Mouse (Mus musculus): ENCODE results near the gene 1700001O22Rik. TPM values are rescaled to one million over a fixed set of nuclear protein-coding genes. Genes with fewer than 3 reads are reported as not detected.

1700001O22Rik gene
- polyA plus RNA-seq, 1 experiment from 2014 or later, result 1.3 TPM

- Histone ChIP-seq H3K9me3 (no peaks in the 10 kb centered on the region), H3K36me3 (peaks cover 12% of the 10 kb centered on the region), H3K4me3 (replicated peaks) (no peak within 1 kb of the TSS), H3K9ac (replicated peaks) (no peak within 1 kb of the TSS), H3K4me1 (replicated peaks) (peaks cover 14% of the 10 kb centered on the region), H3K27ac (no peak within 1 kb of the TSS), H3K27me3 (no peaks in the 10 kb centered on the region), H3K4me2 (replicated peaks) (no peak within 1 kb of the TSS)
- ATAC-seq, result no peak
- WGBS, result 13% methylated on average over 4 of the region's 4 CpGs
These were observed 26.9 kb upstream of the 1700001O22Rik start, which contains the start of gene Asb6 for GRCm38 (mm10) chr2:30830283-30830795. Asb6 (minus strand) TSS chr2:30830333.

DNA sequence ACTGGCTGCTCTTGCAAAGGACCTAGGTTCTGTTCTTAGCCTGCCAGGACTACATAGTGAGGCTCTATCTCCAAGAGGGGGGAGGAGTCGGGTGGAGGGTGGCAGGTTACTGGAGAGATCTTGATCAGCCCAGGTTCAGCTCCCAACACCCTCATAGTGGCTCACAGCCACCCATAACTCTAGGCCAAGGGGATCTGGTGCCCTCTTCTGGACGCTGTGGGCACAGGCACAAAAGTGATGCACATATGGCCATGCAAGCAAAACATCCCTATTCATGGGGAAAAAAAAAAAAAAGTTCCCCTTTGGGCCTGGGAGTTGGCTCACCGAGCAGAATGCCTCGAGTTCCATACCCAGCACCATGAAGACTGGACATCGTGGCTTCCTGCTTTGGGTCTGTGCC lies 25.9 kb upstream of the 1700001O22Rik start:
- no peaks in the 10 kb centered on the region for H3K9me3 ChIP-seq
- no peak overlapping the region for H3K4me3 ChIP-seq (replicated peaks)
- H3K27me3 ChIP-seq, result no peaks in the 10 kb centered on the region
- 40% methylated on average over 5 of the region's 5 CpGs for WGBS
- no peak for ATAC-seq
- no peak overlapping the region for H3K27ac ChIP-seq
- H3K36me3 ChIP-seq, result peaks cover 22% of the 10 kb centered on the region
- no peak overlapping the region for H3K4me2 ChIP-seq (replicated peaks)
- H3K9ac ChIP-seq (replicated peaks), result no peak overlapping the region
- H3K4me1 ChIP-seq (replicated peaks), result peaks cover 14% of the 10 kb centered on the region

DNA sequence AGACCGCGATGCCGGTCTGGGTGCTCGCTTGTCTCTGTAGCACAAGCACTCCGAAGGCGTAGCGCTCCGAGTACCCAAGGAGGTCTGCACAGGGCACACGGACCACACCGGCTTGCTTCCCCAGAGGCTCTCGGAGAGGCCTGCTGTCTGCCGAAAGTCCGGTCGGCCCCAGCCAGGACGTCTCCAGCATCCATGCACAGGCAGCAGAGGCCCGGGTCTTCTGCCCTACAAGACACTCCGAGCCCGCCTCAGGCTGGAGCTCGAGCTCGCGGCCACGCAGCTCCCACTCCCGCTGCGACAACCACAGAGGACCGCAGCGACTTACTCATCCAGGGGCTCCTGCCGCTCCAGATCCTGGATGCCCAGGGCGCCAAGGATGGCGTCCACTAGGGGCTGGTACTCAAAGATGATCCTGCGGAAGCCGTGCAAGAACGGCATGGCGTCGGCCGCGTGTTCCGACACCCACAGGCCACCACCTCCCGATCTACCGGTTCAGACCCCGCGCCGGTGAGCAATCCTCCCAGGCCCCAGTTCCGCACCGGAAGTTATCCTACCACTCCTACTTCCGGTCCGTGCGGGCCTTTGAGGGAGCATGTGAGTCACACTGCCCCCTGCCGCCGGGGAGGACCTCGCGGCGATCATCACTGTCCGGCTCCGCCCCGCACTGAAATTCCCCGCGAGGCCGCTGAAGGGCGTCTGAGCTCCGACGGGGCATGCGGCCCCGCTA lies 24.5 kb upstream of the 1700001O22Rik start:
- H3K9ac ChIP-seq (replicated peaks), result peak overlapping the region; percentile 90
- ATAC-seq, result peak; percentile 91
- H3K9me3 ChIP-seq, result no peaks in the 10 kb centered on the region
- H3K36me3 ChIP-seq, result peaks cover 36% of the 10 kb centered on the region
- peak overlapping the region; percentile 100 for H3K4me2 ChIP-seq (replicated peaks)
- WGBS, result under 1% methylated on average over 63 of the region's 63 CpGs
- peaks cover 20% of the 10 kb centered on the region for H3K4me1 ChIP-seq (replicated peaks)
- H3K27me3 ChIP-seq, result no peaks in the 10 kb centered on the region
- H3K27ac ChIP-seq, result peak overlapping the region; percentile 65
- H3K4me3 ChIP-seq (replicated peaks), result peak overlapping the region; percentile 88

DNA sequence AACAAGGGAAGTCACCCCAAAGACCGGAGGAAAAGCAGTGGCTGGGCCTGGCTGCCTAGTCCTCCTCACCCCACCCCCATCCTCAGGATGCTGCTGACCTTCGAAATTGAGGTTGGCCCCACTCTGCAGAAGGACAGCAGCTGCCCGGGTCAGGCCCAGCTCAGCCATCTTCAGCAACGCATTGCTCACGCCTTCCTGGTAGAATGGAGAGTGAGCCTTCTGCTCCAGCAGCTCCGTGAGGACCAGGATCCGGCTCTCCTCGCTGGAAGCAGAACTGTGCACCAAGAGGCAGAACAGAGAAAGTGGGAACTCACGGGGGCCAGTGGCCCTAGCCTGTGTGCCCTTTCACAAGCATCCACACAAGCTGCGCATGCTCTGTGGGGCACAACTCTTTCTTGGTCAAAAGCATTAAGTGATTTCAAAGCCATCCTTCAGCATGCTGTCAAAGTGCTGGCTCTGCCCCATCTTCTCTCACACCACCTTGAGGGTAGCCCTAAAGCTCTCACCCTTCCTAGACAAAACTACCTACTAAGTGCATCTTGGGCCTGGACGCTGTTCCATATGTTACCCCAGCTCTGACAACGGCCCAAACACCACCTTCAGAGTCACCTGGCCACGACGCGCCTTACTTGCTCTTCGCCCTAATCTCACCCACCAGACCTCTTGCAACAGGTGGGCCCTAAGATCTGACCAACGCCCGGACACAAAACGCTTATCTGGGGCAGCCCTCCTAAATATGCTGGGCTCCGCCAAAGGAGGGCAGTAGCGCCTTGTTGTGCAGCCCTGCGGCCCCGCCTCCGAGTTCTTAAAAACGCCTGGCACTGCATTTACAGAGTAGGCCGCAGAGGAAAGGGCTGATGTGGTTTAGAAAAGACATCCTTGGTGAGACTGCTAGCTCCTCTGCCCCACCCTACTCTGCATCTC lies 23.6 kb upstream of the 1700001O22Rik start:
- Histone ChIP-seq H3K9ac (replicated peaks) (peak overlapping the region; percentile 90), H3K27ac (peak overlapping the region; percentile 65)

GRCm38 (mm10) chr2:30823385-30824153 lies 20.1 kb upstream of the 1700001O22Rik start:
- peaks cover 78% of the 10 kb centered on the region for H3K36me3 ChIP-seq
- H3K4me3 ChIP-seq (replicated peaks), result no peak overlapping the region
- peaks cover 24% of the 10 kb centered on the region for H3K4me1 ChIP-seq (replicated peaks)
- no peak overlapping the region for H3K9ac ChIP-seq (replicated peaks)
- 84% methylated on average over 13 of the region's 13 CpGs for WGBS
- H3K27ac ChIP-seq, result 0 out of 2 replicates have a peak overlapping the region, but pooled peaks have one; percentile 47
- no peak overlapping the region for H3K4me2 ChIP-seq (replicated peaks)
- no peaks in the 10 kb centered on the region for H3K9me3 ChIP-seq
- H3K27me3 ChIP-seq, result no peaks in the 10 kb centered on the region
- ATAC-seq, result no peak

More for the DNA sequence above, 23.6 kb upstream of the 1700001O22Rik start:
- H3K4me3 ChIP-seq (replicated peaks), result peak overlapping the region; percentile 88
- no peaks in the 10 kb centered on the region for H3K27me3 ChIP-seq
- H3K9me3 ChIP-seq, result no peaks in the 10 kb centered on the region
- H3K4me2 ChIP-seq (replicated peaks), result peak overlapping the region; percentile 100
- no peak for ATAC-seq
- 35% methylated on average over 26 of the region's 26 CpGs for WGBS
- peaks cover 24% of the 10 kb centered on the region for H3K4me1 ChIP-seq (replicated peaks)
- H3K36me3 ChIP-seq, result peaks cover 45% of the 10 kb centered on the region

DNA sequence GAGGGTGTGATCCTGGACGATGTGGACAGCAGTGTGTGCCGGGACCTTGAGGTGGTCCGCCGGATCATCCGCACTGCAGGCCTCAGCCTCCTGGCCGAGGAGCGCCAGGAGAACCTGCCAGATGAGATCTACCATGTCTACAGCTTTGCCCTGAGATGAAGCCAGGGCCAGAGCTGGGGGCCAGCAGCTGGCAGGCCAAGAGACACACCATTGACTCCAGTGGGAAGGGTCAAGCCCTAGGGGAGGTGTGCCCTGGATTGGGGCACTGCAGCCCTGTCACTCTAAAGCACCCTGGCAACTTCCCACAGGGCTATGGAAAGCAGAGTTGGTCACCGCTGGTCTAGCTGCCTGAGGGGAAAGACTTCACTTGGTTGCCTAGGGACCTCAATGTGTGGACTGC lies 19.0 kb upstream of the 1700001O22Rik start:
- 84% methylated on average over 8 of the region's 8 CpGs for WGBS
- H3K27ac ChIP-seq, result peak overlapping the region; percentile 14; the same call in 1 of the 2 replicates
- no peaks in the 10 kb centered on the region for H3K9me3 ChIP-seq
- H3K4me3 ChIP-seq (replicated peaks), result no peak overlapping the region
- no peak overlapping the region for H3K9ac ChIP-seq (replicated peaks)
- H3K36me3 ChIP-seq, result peaks cover 86% of the 10 kb centered on the region
- H3K4me2 ChIP-seq (replicated peaks), result no peak overlapping the region
- H3K4me1 ChIP-seq (replicated peaks), result peaks cover 23% of the 10 kb centered on the region
- no peaks in the 10 kb centered on the region for H3K27me3 ChIP-seq
- ATAC-seq, result no peak

DNA sequence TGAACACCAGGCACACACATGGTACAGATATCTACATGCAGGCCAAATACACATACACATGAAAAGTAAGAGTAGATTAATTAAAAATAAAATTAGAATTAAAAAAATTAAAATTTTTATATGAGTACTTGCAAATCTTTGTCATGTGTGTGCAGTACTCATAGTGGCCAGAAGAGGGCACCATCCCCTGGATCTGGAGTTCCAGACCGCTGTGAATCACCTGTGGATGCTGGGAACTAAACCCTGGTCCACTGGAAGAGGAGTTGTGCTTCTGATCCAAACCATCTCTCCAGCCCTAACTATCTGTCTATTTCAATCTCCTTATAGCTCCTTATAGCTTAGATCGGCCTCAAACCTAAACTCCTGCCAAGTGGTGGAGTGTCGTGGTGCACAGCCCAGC lies 17.6 kb upstream of the 1700001O22Rik start:
- WGBS, result 95% methylated on average over 3 of the region's 3 CpGs

DNA sequence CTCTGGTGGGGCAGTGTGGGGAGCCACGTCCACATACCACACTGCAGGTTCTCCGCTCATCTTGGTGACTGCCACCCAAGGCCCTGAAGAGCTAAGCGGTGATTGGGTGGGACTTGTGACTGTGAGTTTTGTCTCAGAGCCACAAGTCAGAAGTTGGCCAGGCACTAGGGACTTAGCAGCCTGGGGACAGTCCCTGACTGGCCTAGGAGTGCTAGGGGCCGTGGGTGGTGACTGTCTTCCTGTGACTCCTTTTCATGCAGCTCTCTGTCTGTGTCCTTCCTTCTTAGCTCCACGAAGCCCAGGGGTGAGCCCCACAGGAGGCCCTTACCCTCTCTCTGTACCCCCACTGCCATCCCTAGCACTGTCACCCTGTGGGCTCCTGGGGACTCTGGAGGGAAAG lies 16.4 kb upstream of the 1700001O22Rik start:
- Histone ChIP-seq H3K4me3 (replicated peaks) (no peak overlapping the region), H3K9ac (replicated peaks) (no peak overlapping the region), H3K36me3 (peaks cover 92% of the 10 kb centered on the region), H3K27ac (no peak overlapping the region), H3K4me2 (replicated peaks) (no peak overlapping the region), H3K27me3 (no peaks in the 10 kb centered on the region), H3K4me1 (replicated peaks) (peaks cover 10% of the 10 kb centered on the region), H3K9me3 (no peaks in the 10 kb centered on the region)
- ATAC-seq, result no peak
- WGBS, result 94% methylated on average over 5 of the region's 5 CpGs

More for the DNA sequence above, 17.6 kb upstream of the 1700001O22Rik start:
- Histone ChIP-seq H3K9ac (replicated peaks) (no peak overlapping the region), H3K4me3 (replicated peaks) (no peak overlapping the region), H3K9me3 (no peaks in the 10 kb centered on the region), H3K27me3 (no peaks in the 10 kb centered on the region), H3K36me3 (peaks cover 92% of the 10 kb centered on the region), H3K4me1 (replicated peaks) (peaks cover 10% of the 10 kb centered on the region), H3K4me2 (replicated peaks) (no peak overlapping the region), H3K27ac (no peak overlapping the region)
- no peak for ATAC-seq

- Histone ChIP-seq H3K4me3 (replicated peaks) (no peak overlapping the region), H3K9me3 (no peaks in the 10 kb centered on the region), H3K27ac (no peak overlapping the region), H3K36me3 (peaks cover 88% of the 10 kb centered on the region), H3K27me3 (no peaks in the 10 kb centered on the region), H3K4me1 (replicated peaks) (no peaks in the 10 kb centered on the region; the same call in 1 of the 2 replicates), H3K9ac (replicated peaks) (no peak overlapping the region), H3K4me2 (replicated peaks) (no peak overlapping the region)
- 93% methylated on average over 1 of the region's 1 CpGs for WGBS
- no peak for ATAC-seq
These were observed 12.9 kb upstream of the 1700001O22Rik start for GRCm38 (mm10) chr2:30816383-30816782.

DNA sequence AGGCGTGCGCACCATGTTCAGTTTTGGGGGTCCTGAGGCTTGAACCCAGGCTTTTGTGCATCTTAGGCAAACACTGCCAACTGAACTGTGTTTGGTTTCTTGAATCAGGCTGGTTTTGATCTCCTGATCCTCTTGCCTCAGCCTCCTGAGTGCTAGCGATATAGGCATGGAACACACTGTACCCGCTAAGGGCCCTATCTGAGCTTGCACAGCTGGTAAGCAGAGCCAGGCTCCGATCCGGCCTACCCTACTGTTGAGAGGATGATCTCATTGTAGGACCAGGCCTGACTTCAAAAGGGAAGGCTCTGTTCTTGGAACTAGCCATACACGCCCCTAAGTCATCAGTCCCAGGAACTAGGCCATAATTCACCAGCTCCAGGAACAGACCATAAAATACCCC lies 7.1 kb upstream of the 1700001O22Rik start:
- ATAC-seq, result no peak
- Histone ChIP-seq H3K4me1 (replicated peaks) (peaks cover 31% of the 10 kb centered on the region), H3K9ac (replicated peaks) (no peak overlapping the region), H3K27ac (no peak overlapping the region), H3K4me3 (replicated peaks) (no peak overlapping the region), H3K9me3 (no peaks in the 10 kb centered on the region), H3K27me3 (no peaks in the 10 kb centered on the region), H3K36me3 (peaks cover 39% of the 10 kb centered on the region), H3K4me2 (replicated peaks) (0 out of 2 replicates have a peak overlapping the region, but pooled peaks have one; percentile 4)
- 96% methylated on average over 7 of the region's 7 CpGs for WGBS

DNA sequence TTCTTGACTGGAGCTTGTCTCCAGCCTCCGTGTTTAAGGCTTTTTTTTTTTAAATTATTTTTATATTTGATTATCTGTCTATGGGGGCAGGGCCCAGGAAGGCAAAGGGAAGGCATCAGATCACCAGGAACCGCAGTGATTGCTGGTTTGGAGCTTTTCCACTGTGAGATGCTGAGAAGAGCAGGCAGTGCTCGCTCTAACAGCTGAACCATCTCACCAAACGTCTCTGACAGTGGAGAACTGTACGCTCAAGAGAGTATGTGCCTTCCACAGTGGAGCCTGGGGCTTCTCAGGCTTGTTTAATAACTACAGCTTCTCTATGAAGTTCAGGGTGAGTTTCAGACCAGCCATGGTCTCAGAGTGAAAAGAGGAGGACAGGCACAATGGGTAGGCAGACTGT lies 6.0 kb upstream of the 1700001O22Rik start:
- H3K9ac ChIP-seq (replicated peaks), result peak overlapping the region; percentile 11; the same call in 1 of the 2 replicates
- H3K36me3 ChIP-seq, result peaks cover 28% of the 10 kb centered on the region
- 80% methylated on average over 5 of the region's 5 CpGs for WGBS
- no peak for ATAC-seq
- H3K4me3 ChIP-seq (replicated peaks), result peak overlapping the region; percentile 2; the same call in 1 of the 2 replicates
- H3K27ac ChIP-seq, result no peak overlapping the region
- H3K4me2 ChIP-seq (replicated peaks), result peak overlapping the region; percentile 92
- H3K4me1 ChIP-seq (replicated peaks), result peaks cover 31% of the 10 kb centered on the region
- H3K9me3 ChIP-seq, result no peaks in the 10 kb centered on the region
- H3K27me3 ChIP-seq, result no peaks in the 10 kb centered on the region
